Mouse (Mus musculus) embryo, embryonic 9.5 days (tissue): Measurements from ENCODE around the gene Sh3rf3.

Experiments used
- DNase-seq: peaks from one replicate; pipeline ENCODE4 v3.0.0-alpha.2; 2017; ENCODE audit errors: extremely low spot score

Gene Sh3rf3

DNA sequence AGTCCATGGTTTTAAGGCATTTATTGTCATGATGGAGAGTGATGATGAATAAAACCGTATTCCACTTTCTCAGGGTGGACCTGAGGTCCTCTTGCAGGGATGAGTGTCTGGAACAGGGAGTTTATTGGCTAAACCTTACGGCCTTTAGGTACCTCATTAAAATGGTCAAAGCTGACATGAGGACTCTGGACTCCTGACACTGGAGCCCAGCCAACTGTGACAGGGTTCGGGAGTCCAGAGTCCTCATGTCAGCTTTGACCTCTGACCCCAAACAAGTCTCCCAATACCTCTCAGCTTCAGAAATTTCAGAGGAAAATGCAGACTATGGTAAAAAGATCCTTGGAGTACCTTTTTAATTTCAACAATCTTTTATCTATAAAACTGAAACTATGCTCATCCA, 293.5 kb downstream of the Sh3rf3 start:
- DNase-seq = no peak

DNA sequence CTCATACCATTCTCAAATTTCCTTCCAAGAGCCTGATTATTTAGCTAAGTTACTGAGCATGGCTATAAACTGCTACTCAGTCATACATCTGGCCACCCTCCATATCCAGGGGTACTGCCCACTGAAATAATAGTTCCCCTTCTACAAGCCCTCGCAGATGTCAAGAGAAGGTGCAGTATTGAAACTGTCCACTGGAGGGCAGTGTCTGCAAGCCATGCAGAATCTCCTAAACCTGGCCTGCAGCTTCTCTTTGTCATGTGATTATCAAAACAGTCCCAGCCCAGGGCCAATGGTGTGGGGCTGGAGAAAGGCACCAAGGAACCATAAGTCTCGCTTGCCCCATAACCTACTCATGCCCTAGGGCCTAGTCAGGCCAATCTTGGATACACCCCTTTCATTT, 295.9 kb downstream of the Sh3rf3 start:
- DNase-seq = peak; percentile 75

DNA sequence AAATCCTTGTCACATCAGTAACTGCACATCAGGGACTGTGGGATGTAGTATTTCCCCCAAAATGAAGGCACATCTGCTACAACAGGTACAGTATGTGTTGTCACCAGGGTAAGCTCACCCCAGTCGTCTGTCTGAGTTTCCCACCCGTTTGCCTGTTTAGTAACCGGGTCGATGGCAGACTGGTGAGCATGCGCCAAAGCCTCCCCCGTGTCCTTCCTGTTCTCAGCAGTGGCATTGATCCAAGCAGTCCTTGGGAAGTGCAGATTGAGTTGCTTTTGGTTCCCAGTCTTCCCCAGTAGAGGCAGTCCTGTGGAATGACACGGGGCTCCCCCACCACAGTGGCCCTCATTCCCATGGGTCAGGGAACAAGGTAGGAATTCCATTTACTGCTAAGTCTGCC, 297.2 kb downstream of the Sh3rf3 start:
- no peak for DNase-seq

DNA sequence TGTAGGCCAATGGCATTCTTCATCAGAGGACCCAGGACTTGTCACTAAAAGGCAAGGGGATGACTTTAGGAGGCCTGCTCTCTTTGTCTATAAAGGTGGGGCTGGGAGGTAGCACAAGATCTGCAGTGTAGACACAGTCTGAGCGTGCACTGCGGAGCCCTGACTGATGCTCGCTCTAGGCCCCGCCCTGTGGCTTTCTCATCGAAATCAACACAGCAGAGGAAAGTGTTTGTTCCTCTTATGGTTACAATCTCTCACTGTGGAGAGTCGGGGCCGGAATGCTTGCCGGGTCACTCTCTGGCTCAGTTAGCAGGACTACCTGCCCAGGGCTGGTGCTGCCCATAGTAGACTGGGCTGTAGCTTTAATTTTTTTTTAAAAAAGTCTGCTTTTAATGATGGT, 299.6 kb downstream of the Sh3rf3 start:
- DNase-seq = no peak

DNA sequence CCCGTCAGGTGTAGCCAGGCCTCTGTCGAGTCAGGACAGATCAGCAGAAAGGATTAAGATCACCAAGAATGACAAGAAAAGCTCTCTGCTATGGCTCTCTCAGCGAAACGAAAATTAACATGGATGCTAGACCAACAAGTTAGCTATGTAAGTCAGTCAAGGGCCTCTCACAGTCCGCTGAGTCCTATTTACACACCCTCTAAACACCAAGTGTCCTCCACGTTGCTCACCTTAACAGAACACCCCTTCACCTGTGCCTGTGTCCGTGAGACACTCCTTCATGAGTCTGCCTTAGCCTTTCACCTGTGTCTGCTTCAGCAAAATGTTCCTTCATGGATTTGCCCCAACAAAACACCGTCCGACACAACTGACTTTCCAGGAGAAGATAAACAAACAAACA, 300.2 kb downstream of the Sh3rf3 start:
- DNase-seq = no peak

DNA sequence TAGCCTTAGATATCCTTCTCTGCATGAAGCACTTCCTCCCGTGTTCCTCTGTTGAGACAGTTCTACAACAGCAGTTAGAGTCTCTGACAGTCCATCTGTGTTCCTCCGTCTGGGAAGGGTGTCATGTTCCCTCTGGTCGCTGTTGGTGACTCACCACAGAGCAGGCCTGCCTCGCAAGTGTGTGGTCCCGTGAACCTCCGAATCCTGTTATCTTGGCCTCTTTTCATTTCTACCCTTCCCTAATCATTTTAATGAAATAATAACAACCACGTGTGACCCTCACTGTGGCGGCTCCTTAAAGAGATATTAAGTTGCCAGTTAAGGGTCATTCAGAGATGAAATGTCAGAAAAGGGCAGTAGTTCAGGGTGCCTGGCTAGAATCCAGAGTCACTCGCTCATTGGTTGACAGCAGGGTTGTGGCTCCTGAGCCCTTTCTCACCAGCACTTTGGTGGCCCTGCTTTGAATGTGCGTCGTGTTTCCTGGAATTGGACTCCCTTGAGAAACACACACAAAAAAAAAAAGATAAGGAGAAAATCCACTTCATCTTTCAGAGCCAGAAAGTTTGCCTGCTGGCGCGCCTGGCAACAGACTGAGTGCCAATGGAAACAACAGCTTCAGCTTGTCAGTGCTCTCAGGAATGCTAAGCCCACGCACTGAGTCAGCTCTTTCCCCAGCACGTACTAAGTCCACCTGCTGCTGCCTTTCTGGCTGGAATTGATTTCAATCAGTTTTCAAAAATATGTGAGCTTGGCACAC, 301.6 kb downstream of the Sh3rf3 start:
- peak; percentile 34 for DNase-seq

DNA sequence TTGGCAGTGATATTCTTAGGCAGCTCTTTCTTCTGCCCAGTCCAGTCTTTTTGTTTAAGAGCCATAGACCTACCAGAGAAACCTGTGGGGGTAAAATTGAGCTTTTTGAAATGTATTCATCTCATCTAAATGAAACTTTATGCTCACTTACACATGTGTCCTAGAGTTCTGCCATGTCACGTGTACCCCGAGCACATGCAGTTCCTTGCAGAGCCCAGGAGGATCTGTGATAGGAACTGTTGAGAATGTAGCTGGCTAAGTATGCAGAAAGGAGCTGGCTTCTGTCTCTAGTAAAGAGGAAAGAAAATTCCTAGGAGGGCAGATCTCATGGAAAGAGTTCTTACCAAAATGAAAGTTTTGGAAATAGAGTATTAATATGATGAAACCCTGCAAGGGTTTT, 302.5 kb downstream of the Sh3rf3 start:
- no peak for DNase-seq

DNA sequence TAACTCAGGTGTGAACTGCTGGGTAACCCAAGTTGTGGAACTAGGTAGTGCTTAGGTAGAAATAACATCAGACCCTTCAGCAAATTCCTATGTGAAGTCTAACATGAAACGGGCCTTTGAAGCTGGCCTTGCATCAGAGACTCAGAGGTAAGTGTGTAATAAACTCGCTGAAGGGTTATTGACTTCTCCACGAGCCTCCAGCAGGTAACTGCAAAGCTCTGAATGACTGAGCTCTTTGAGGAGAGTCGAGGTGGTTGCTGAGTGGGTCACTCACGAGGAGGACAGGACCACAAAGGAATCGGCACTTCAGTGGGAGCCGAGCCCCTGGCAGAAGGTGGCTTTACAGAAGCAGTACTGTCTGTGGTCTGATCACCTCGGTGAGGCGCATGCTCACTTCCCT, 303.2 kb downstream of the Sh3rf3 start:
- no peak for DNase-seq

- no peak for DNase-seq
Measured at GRCm38 (mm10) chr10:59117555-59117954, 304.4 kb downstream of the Sh3rf3 start.

- DNase-seq = no peak
Measured at GRCm38 (mm10) chr10:59119001-59119400, 305.8 kb downstream of the Sh3rf3 start.

DNA sequence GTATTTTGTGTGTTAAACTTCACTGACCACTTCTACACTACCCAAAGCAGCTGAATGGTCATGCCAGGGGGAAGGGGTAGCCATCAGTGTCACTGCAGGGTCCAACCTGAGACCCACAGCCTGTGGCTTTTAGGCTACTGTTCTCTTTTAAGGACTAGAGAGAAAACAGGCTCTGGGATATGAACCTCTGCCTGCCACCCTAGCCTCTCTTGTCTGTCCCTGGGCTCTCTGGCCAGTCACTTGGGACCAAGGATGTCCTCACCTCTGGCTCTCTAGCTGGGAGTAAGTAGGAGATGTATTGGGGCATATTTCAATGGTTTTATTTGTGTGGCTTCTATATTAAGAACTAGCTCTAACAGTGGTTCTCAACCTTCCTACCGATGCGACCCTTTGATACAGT, 306.7 kb downstream of the Sh3rf3 start:
- DNase-seq = no peak

DNA sequence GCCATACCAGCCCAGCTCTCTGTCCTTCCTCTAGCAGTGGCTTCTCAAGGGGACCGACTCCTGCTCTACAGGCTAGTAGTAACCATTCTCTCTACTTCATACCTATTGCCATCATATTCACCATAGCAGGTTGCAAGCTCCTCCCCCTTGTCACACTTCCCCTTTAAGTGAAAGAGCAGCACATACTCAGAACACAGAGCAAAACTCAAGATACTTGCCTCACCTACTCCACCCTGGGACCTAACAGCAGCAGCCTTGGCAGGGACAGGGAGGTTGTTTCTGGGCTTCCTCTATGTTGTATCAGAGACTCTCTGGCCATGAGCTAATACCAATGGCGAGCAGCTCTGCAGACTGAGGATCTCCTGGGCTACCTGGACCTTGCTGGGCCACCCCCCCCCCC, 312.3 kb downstream of the Sh3rf3 start:
- no peak for DNase-seq

DNA sequence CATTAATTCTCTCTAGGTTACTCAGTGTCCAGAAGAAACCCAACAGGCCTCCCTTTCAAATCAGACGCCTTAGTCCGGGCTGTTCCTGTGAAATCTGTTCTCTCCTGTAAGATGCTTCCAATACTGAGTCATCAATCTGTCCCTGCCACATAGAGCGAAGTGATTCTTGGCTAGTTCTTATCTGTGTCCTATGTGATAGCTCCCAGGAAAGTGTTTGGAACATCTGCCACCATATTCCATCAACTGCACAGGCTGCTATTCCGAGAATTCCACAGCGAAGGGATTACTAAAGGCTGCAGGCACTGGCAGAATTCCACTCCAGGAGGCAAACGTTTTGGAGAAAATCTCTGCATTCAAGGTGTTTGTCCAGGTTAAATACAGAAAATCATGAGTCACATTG, 314.5 kb downstream of the Sh3rf3 start:
- DNase-seq = no peak

DNA sequence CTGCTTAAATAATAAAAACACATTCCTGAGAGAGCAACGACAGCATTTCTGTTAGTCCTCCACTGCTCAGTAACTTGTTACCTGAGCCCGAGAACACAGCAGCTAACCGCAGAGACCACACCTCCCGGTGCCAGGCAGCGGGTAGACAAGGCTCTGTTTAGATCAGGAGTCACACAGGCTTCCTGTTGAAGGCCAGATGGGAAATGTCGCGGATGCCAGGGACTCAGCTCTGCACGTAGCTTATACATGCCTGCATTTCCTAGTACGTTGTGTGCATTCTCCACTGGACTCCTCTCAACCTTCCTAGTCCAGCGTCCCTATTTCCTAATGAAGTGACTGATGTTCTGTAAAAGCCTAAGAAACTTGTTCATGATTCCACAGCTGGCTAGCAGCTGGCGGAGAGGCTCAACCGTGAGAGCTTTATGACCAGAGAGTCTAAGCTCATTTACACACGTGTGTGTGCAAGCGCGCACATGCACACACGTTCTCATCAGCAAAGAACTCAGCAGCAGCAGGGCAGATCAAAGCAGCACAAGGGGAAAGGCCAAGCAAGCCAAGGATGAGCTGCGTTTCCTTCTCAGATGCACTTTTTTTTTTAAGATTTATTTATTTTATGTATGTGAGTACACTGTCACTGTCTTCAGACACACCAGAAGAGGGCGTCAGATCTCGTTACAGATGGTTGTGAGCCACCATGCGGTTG, 318.9 kb downstream of the Sh3rf3 start:
- DNase-seq = no peak

GRCm38 (mm10) chr10:59133478-59134009, 320.4 kb downstream of the Sh3rf3 start:
- DNase-seq = no peak

- peak; percentile 66 for DNase-seq
Measured at GRCm38 (mm10) chr10:59149956-59150383, 336.8 kb downstream of the Sh3rf3 start.

- no peak for DNase-seq
Measured at GRCm38 (mm10) chr10:59150938-59151657, 337.9 kb downstream of the Sh3rf3 start.

GRCm38 (mm10) chr10:59152544-59153081, 339.5 kb downstream of the Sh3rf3 start:
- DNase-seq = no peak

- no peak for DNase-seq
Measured at GRCm38 (mm10) chr10:59158627-59159026, 345.5 kb downstream of the Sh3rf3 start.

- no peak for DNase-seq
Measured at GRCm38 (mm10) chr10:59162185-59162897, 349.2 kb downstream of the Sh3rf3 start.

- DNase-seq = peak; percentile 27
Measured at GRCm38 (mm10) chr10:59166104-59166944, 353.2 kb downstream of the Sh3rf3 start.
